Mouse (Mus musculus) olfactory bulb, adult 2 months (tissue): ENCODE results near the gene Tbc1d16.

Source experiments
- CTCF ChIP-seq: fragments of 200-500 bp; IDR thresholded peaks from 2 replicates; pipeline ENCODE4 v1.5.1; 2012; ENCODE audit warnings: low read depth, mild to moderate bottlenecking, low read length, moderate library complexity; ENCODE audit not compliant: insufficient read depth
- POLR2A ChIP-seq: fragments of 200-500 bp; IDR thresholded peaks from 2 replicates; pipeline ENCODE4 v1.6.1; 2012; ENCODE audit warnings: mild to moderate bottlenecking, low read depth, low read length, moderate library complexity; ENCODE audit not compliant: insufficient read depth

DNA sequence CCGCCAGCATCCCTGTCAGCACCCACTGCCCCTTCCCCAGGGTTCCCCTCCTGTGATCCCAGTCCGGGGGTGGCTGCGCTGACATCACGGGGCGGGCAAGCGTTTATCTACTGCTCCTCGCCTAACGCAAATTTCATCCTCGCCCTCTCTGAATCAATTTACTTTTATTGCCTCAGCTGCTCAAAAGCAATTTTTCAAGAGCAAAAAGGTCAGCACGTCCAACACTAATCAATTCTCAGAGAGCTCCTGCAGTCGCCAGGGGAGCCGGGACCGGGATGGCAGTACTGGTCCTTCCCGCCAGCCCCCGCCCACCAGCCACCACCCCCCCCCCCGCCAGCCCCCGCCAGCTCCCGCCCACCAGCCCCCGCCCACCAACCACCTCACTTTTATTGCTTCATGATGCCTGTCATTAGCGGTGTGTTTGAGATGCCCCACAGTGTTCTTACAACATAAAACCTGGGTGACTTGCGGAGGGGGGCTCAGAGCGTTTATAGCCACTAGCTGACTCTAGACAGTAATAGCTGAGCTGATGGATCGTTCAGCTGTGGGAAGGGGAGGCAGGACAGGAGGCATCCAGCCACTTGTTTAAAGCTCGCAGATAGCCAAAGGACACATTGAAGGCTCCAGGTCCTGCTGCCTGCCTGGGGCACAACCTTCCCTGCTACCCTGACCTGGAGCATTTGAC lies 98.1 kb downstream of the Tbc1d16 start:
- no peak for TF ChIP-seq CTCF
- TF ChIP-seq POLR2A: no peak
